Mouse (Mus musculus) thymus, adult 2 months (tissue): Measurements from ENCODE around the gene Rln3.

Experiments used
- CTCF ChIP-seq: fragments of 200-500 bp; IDR thresholded peaks from 2 replicates; pipeline ENCODE4 v1.5.1; 2012; ENCODE audit warnings: mild to moderate bottlenecking, control low read depth, low read length, moderate library complexity, borderline replicate concordance; ENCODE audit not compliant: control insufficient read depth, poor library complexity, insufficient read depth; ENCODE audit errors: extremely low read depth
- POLR2A ChIP-seq: fragments of 200-500 bp; IDR thresholded peaks from 2 replicates; pipeline ENCODE4 v1.6.1; 2012; ENCODE audit warnings: mild to moderate bottlenecking, low read length, control low read depth, moderate library complexity; ENCODE audit not compliant: control insufficient read depth, poor library complexity, insufficient read depth; ENCODE audit errors: extremely low read depth

GRCm38 (mm10) chr8:84004533-84005201 is 40.1 kb downstream of the Rln3 start:
- TF ChIP-seq CTCF = 0 out of 2 replicates have a peak, but pooled peaks have one; percentile 36
- 0 out of 2 replicates have a peak, but pooled peaks have one; percentile 16 for TF ChIP-seq POLR2A
